Mouse (Mus musculus): ENCODE measurements around the gene Tpp2. TPM values are rescaled to one million over a fixed set of nuclear protein-coding genes. Genes with fewer than 3 reads are reported as not detected.

Tpp2 gene
- 26.6 and 27.3 TPM in 2 replicates for polyA plus RNA-seq (2012; rRNA removed)

DNA sequence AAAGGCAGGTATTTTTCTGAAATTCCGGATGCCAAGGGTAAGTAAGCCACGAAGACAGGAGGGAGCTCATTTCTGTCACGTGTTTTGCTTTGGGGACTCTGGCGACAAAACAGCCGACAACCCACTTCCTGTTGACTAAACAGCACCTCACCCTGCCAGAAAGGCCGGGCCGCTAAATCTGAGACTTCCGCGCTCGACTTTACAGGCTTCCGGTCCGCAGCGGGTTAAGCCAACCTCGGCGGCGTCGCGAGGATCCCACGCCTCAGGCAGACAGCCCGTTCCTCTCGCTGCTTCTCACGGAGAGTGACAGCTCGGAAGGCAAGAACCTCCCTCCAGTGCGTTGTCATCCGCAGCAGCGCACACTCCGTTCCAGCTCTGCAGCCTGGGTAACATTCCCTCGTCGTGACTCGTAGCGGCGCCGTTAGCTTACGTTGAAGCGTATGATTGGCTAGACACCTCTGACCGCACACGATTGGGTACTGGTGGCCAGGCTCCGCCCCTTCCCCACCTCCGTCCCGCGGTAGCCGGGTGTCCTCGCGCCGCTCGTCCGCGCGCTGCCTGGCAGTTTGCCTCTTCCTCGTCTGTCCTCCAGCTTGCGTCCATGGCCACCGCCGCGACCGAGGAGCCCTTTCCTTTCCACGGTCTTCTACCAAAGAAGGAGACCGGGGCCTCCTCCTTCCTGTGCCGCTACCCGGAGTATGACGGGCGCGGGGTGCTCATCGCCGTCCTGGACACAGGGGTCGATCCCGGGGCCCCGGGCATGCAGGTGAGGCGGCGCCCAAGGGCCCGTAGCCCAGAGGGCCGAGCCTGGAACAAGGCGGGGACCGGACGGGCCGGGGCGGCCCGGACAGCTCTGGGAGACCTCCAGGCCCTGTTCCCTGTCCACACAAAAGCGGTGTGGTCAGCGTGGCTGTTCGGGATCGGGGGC, at the start of gene Tpp2:
TSS of gene Tpp2 (plus strand) at position 160 of the 928 bp plus-strand sequence.

DNA sequence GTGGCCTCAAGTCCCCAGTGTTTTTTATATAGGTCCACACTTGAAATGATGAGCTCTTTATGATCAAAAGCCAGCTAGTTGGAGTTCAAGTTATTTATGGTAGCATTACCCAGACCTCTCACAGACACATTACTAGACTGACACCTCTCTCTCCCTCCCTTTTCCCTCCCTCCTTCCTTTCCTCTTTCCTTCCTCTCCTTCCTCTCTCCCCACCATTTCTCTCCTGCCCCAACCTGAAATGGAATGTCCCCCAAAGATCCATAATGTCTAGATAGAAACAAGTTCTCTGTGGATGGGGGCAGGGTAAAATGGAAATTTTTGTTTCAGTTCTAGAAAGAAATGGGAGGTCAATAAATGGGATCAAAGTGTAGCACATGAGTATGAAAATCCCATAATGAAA, 86.5 kb downstream of the Tpp2 start, which contains the start of gene Mettl21c:
TSS of gene Mettl21c (minus strand) at position 101 of the 400 bp plus-strand sequence.

Other genes with a start within 250 kb of the Tpp2 start
- 7.1 and 18.1 TPM in 2 replicates for gene 1500015O10Rik, start 203.0 kb upstream of the Tpp2 start, polyA plus RNA-seq (2012; rRNA removed)
- gene Uxs1, start 105.8 kb upstream of the Tpp2 start, polyA plus RNA-seq (2012; rRNA removed), result 28.4 and 32.9 TPM in 2 replicates
- gene Mettl21c, start 86.4 kb downstream of the Tpp2 start, polyA plus RNA-seq (2012; rRNA removed), result 2.5 and 2.7 TPM in 2 replicates
- 0.04 and 0.07 TPM in 2 replicates for gene Gm8251, start 128.3 kb downstream of the Tpp2 start, polyA plus RNA-seq (2012; rRNA removed)
- 19.8 and 21.9 TPM in 2 replicates for gene Tex30, start 168.8 kb downstream of the Tpp2 start, polyA plus RNA-seq (2012; rRNA removed)
- 24.5 and 27.9 TPM in 2 replicates for gene Kdelc1, start 185.2 kb downstream of the Tpp2 start, polyA plus RNA-seq (2012; rRNA removed)
- gene Bivm, start 185.3 kb downstream of the Tpp2 start, polyA plus RNA-seq (2012; rRNA removed), result 19.6 and 23.0 TPM in 2 replicates
- 27.6 and 28.7 TPM in 2 replicates for gene Ercc5, start 214.1 kb downstream of the Tpp2 start, polyA plus RNA-seq (2012; rRNA removed)